Mouse (Mus musculus) mesoderm, embryonic 11.5 days (tissue): ENCODE measurements at regions not wholly inside any gene's neighbourhood (a gene's known extent, or its start where the extent isn't known, plus 50 kb on each side); places are given as distances from the start of the nearest gene placed in this dataset.

Experiments used
- DNase-seq: peaks from one replicate; pipeline ENCODE4 v3.0.0-alpha.2; 2012; ENCODE audit warnings: low read depth, low spot score

DNA sequence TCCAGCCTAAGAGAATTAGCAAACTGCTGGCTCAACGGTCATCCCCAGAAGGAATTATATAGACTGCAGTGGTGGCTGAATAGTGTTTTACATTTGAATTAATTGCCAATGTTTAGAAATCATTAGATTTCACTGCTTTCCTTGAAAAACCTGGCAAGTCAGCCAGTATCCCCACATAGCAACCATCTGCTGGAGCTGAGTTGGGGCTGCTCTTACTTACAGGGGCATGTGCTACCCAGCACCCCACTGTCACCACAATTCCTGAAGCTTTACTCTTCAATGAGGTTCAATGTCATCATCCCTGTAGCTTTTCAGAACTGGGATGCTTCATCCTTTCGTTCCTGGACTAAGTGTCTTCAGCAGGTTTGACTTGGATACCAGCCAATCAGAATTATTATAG is 73.9 kb upstream of the Tenm2 start:
- DNase-seq = no peak

DNA sequence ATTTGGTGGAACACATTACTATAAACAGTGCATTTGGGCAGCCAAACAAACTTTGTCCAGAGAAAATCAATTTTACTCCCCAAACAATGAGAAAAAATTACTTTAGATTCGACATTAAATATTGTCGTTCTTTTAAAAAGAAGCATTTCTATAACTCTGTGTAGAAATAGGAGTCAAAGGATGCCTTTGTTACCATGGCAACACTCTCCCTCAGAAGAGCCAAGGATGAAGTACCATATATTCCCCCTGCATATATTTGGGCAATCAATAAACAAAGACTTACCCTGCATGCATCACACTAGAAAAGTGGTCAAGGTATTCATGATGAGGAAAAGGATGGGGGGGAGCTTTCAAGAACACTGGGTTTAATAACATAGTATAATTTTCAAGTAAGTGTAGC is 70.9 kb upstream of the Tenm2 start:
- DNase-seq = no peak
